Mouse (Mus musculus) brain, adult 2 months (tissue): ENCODE data around the gene Pde2a.
A peak's percentile ranks its signal among the peaks of the same experiment; 100 is the strongest.

Experiments
- DNase-seq: peaks from one replicate; pipeline ENCODE4 v3.0.0; 2011; ENCODE audit warnings: low read depth, low spot score

Pde2a gene

GRCm38 (mm10) chr7:101472598-101473558 lies 51.4 kb downstream of the Pde2a start:
- DNase-seq, result peak; percentile 38

GRCm38 (mm10) chr7:101474399-101474811 lies 52.9 kb downstream of the Pde2a start:
- DNase-seq, result no peak

GRCm38 (mm10) chr7:101476028-101476427 lies 54.5 kb downstream of the Pde2a start:
- DNase-seq, result peak; percentile 60

- peak; percentile 64 for DNase-seq
These were observed 55.0 kb downstream of the Pde2a start for GRCm38 (mm10) chr7:101476493-101476892.

- DNase-seq, result peak; percentile 31
These were observed 55.7 kb downstream of the Pde2a start for GRCm38 (mm10) chr7:101477200-101477599.

GRCm38 (mm10) chr7:101478099-101478498 lies 56.6 kb downstream of the Pde2a start:
- DNase-seq, result no peak

GRCm38 (mm10) chr7:101479841-101480240 lies 58.4 kb downstream of the Pde2a start:
- DNase-seq, result no peak

GRCm38 (mm10) chr7:101480671-101481070 lies 59.2 kb downstream of the Pde2a start:
- no peak for DNase-seq

- peak; percentile 76 for DNase-seq
These were observed 60.5 kb downstream of the Pde2a start for GRCm38 (mm10) chr7:101481872-101482498.

GRCm38 (mm10) chr7:101482499-101483081 lies 61.1 kb downstream of the Pde2a start:
- peak; percentile 85 for DNase-seq

GRCm38 (mm10) chr7:101483498-101484115 lies 62.1 kb downstream of the Pde2a start:
- peak; percentile 55 for DNase-seq

GRCm38 (mm10) chr7:101487102-101487501 lies 65.6 kb downstream of the Pde2a start:
- DNase-seq, result no peak

- no peak for DNase-seq
These were observed 69.5 kb downstream of the Pde2a start for GRCm38 (mm10) chr7:101490952-101491351.

- DNase-seq, result no peak
These were observed 76.9 kb downstream of the Pde2a start for GRCm38 (mm10) chr7:101498385-101498784.

- DNase-seq, result peak; percentile 54
These were observed 77.8 kb downstream of the Pde2a start for GRCm38 (mm10) chr7:101499251-101499650.

- DNase-seq, result no peak
These were observed 78.2 kb downstream of the Pde2a start for GRCm38 (mm10) chr7:101499701-101500100.

GRCm38 (mm10) chr7:101501236-101501635 lies 79.7 kb downstream of the Pde2a start:
- no peak for DNase-seq

- no peak for DNase-seq
These were observed 80.2 kb downstream of the Pde2a start for GRCm38 (mm10) chr7:101501675-101502074.

- peak; percentile 67 for DNase-seq
These were observed 81.9 kb downstream of the Pde2a start for GRCm38 (mm10) chr7:101503351-101503750.

- peak; percentile 56 for DNase-seq
These were observed 82.3 kb downstream of the Pde2a start for GRCm38 (mm10) chr7:101503803-101504202.

GRCm38 (mm10) chr7:101504507-101504906 lies 83.0 kb downstream of the Pde2a start:
- no peak for DNase-seq

- no peak for DNase-seq
These were observed 87.7 kb downstream of the Pde2a start for GRCm38 (mm10) chr7:101509212-101509611.
